ENCODE assay signal across 14 mouse cellular contexts in genomic region chr4:107651021-107651496, GRCm38 (mm10). TPM values are rescaled to one million over a fixed set of nuclear protein-coding genes. Genes with fewer than 3 reads are reported as not detected.
DNase-seq lines count a peak whose midpoint lies in the region; ATAC-seq and TF ChIP-seq lines count a peak whose summit lies in the region.
"Had no signal": no experiment of that assay in that cellular context is flagged by ENCODE, and none has a peak within 500 bp of the region (broad histone marks: within the 10 kb centered on the region; RNA-seq: fewer than 3 reads in every experiment).

No protein-coding gene starts in this region.

- no peak overlapping the region for H3K27ac ChIP-seq in forebrain, embryonic 11.5 days (ENCODE audit: low read depth, low read length)
- H3K27ac ChIP-seq in forebrain, embryonic 16.5 days (ENCODE audit: low read length), result no peak overlapping the region
- no peak overlapping the region for H3K27ac ChIP-seq in ES-E14 (ENCODE audit: insufficient read depth, low read depth, low read length, poor library complexity, severe bottlenecking)
- H3K27ac ChIP-seq in hindbrain, embryonic 10.5 days, result peak overlapping the region; percentile 19
- H3K27ac ChIP-seq in midbrain, postnatal 0 days (ENCODE audit: low read depth, low read length), result no peak overlapping the region
- no peak overlapping the region for H3K27ac ChIP-seq in heart, embryonic 11.5 days (ENCODE audit: low read depth, low read length)
- H3K27ac ChIP-seq: embryonic facial prominence, embryonic 12.5 days; liver, embryonic 12.5 days; macrophage had no signal

- H3K27me3 ChIP-seq in forebrain, embryonic 11.5 days (ENCODE audit: control insufficient read depth, insufficient read depth, low read length), result no peaks in the 10 kb centered on the region; the same call in 1 of the 2 replicates
- H3K27me3 ChIP-seq in forebrain, embryonic 16.5 days (replicated peaks; ENCODE audit: control insufficient read depth, insufficient read depth, low read length), result no peaks in the 10 kb centered on the region
- peaks cover 23% of the 10 kb centered on the region; the same call in 1 of the 2 replicates for H3K27me3 ChIP-seq in hindbrain, embryonic 10.5 days (ENCODE audit: insufficient read depth, poor library complexity, severe bottlenecking)
- H3K27me3 ChIP-seq in midbrain, postnatal 0 days (ENCODE audit: insufficient read depth, low read length), result no peaks in the 10 kb centered on the region; the same call in 1 of the 2 replicates
- no peaks in the 10 kb centered on the region for H3K27me3 ChIP-seq in heart, embryonic 11.5 days (ENCODE audit: control insufficient read depth, insufficient read depth, low read length)

- in situ Hi-C loops in ES-E14 (cut with MboI; ENCODE audit: low sequenced_read_pairs in 2 of 2, unreplicated experiment in 2 of 2), result no loop called here

- ATAC-seq in forebrain, embryonic 11.5 days (replicated peaks; ENCODE audit: low FRiP score), result 0 out of 2 replicates have a peak, but pooled peaks have one; percentile 36
- no peak for ATAC-seq in forebrain, embryonic 16.5 days
- ATAC-seq in midbrain, postnatal 0 days (ENCODE audit: low FRiP score), result no peak
- ATAC-seq in heart, embryonic 11.5 days (replicated peaks; ENCODE audit: insufficient number of reproducible peaks, low FRiP score, low TSS enrichment), result no peak
- no peak for ATAC-seq in granulocyte monocyte progenitor cell, adult 5-6 weeks (replicated peaks; ENCODE audit: poor library complexity, severe bottlenecking)
- ATAC-seq: liver, embryonic 12.5 days had no signal

- peak; percentile 62 for DNase-seq in forebrain, embryonic 11.5 days (ENCODE audit: low spot score)
- peak; percentile 21 for DNase-seq in ES-E14 (ENCODE audit: low read depth, low spot score)
- DNase-seq in hindbrain, embryonic 10.5 days (ENCODE audit: low spot score), result no peak
- DNase-seq in midbrain, postnatal 0 days (ENCODE audit: low spot score), result peak; percentile 51
- DNase-seq in right cerebral cortex, postnatal 36 days (ENCODE audit: low spot score in 2 of 2), result no peak
- DNase-seq: gastrocnemius, postnatal 36 days; heart, postnatal 4 days had no signal

- 43% methylated on average over 12 of the region's 12 CpGs for WGBS in forebrain, embryonic 11.5 days
- WGBS in forebrain, embryonic 16.5 days, result 26% methylated on average over 12 of the region's 12 CpGs
- WGBS in hindbrain, embryonic 10.5 days, result 30% methylated on average over 12 of the region's 12 CpGs
- WGBS in midbrain, postnatal 0 days, result 17% methylated on average over 12 of the region's 12 CpGs
- 42% methylated on average over 12 of the region's 12 CpGs for WGBS in heart, embryonic 11.5 days (ENCODE audit: insufficient replicate concordance)

- H3K4me2 ChIP-seq in forebrain, embryonic 11.5 days (ENCODE audit: low read depth, low read length, severe bottlenecking), result no peak overlapping the region
- no peak overlapping the region for H3K4me2 ChIP-seq in forebrain, embryonic 16.5 days (ENCODE audit: low read length)
- no peak overlapping the region for H3K4me2 ChIP-seq in midbrain, postnatal 0 days (ENCODE audit: low read depth, low read length, poor library complexity, severe bottlenecking)
- no peak overlapping the region for H3K4me2 ChIP-seq in heart, embryonic 11.5 days
- H3K4me2 ChIP-seq: embryonic facial prominence, embryonic 12.5 days; liver, embryonic 12.5 days had no signal

- H3K4me3 ChIP-seq in forebrain, embryonic 11.5 days (ENCODE audit: low read depth, low read length), result no peak overlapping the region
- H3K4me3 ChIP-seq in forebrain, embryonic 16.5 days (replicated peaks; ENCODE audit: low read length), result no peak overlapping the region
- no peak overlapping the region for H3K4me3 ChIP-seq in ES-E14 (ENCODE audit: insufficient read depth in 1 of 2, low read depth in 1 of 2, low read length in 2 of 2, poor library complexity in 1 of 2, severe bottlenecking in 1 of 2)
- no peak overlapping the region for H3K4me3 ChIP-seq in hindbrain, embryonic 10.5 days
- no peak overlapping the region for H3K4me3 ChIP-seq in midbrain, postnatal 0 days (ENCODE audit: low read depth, low read length)
- H3K4me3 ChIP-seq in heart, embryonic 11.5 days (ENCODE audit: low read depth, low read length), result no peak overlapping the region
- H3K4me3 ChIP-seq: embryonic facial prominence, embryonic 12.5 days; liver, embryonic 12.5 days had no signal

- peaks cover 3% of the 10 kb centered on the region; the same call in 1 of the 2 replicates for H3K4me1 ChIP-seq in forebrain, embryonic 11.5 days (replicated peaks; ENCODE audit: control insufficient read depth, insufficient read depth, low read length)
- peaks cover 9% of the 10 kb centered on the region for H3K4me1 ChIP-seq in forebrain, embryonic 16.5 days (replicated peaks; ENCODE audit: control insufficient read depth, insufficient read depth, low read length)
- H3K4me1 ChIP-seq in ES-E14 (ENCODE audit: control insufficient read depth in 2 of 2, insufficient read depth in 2 of 2, low read length in 2 of 2, poor library complexity in 1 of 2), result peaks cover 0 to 7% of the 10 kb centered on the region in 2 experiments; a peak in 1 of 4 replicates
- H3K4me1 ChIP-seq in hindbrain, embryonic 10.5 days (replicated peaks), result peaks cover 34% of the 10 kb centered on the region
- no peaks in the 10 kb centered on the region; the same call in 1 of the 2 replicates for H3K4me1 ChIP-seq in midbrain, postnatal 0 days (ENCODE audit: insufficient read depth, low read length)
- H3K4me1 ChIP-seq in heart, embryonic 11.5 days (ENCODE audit: control insufficient read depth, insufficient read depth, low read length), result peaks cover 8% of the 10 kb centered on the region

- no peak overlapping the region for H3K9ac ChIP-seq in forebrain, embryonic 11.5 days (ENCODE audit: low read length)
- no peak overlapping the region for H3K9ac ChIP-seq in forebrain, embryonic 16.5 days (replicated peaks; ENCODE audit: low read depth, low read length)
- no peak overlapping the region for H3K9ac ChIP-seq in ES-E14 (ENCODE audit: insufficient read depth, low read depth, low read length, poor library complexity, severe bottlenecking)
- no peak overlapping the region for H3K9ac ChIP-seq in midbrain, postnatal 0 days (replicated peaks; ENCODE audit: low read length, poor library complexity, severe bottlenecking)
- no peak overlapping the region for H3K9ac ChIP-seq in heart, embryonic 11.5 days (ENCODE audit: low read depth, low read length)
- H3K9ac ChIP-seq: embryonic facial prominence, embryonic 12.5 days; liver, embryonic 12.5 days had no signal

- no peaks in the 10 kb centered on the region for H3K36me3 ChIP-seq in forebrain, embryonic 11.5 days (ENCODE audit: control insufficient read depth, insufficient read depth, low read length)
- H3K36me3 ChIP-seq in forebrain, embryonic 16.5 days (ENCODE audit: control insufficient read depth, insufficient read depth), result no peaks in the 10 kb centered on the region
- H3K36me3 ChIP-seq in ES-E14 (ENCODE audit: control insufficient read depth, insufficient read depth, low read length, poor library complexity, severe bottlenecking), result no peaks in the 10 kb centered on the region
- H3K36me3 ChIP-seq in hindbrain, embryonic 10.5 days, result no peaks in the 10 kb centered on the region
- H3K36me3 ChIP-seq in midbrain, postnatal 0 days (ENCODE audit: insufficient read depth, low read length), result no peaks in the 10 kb centered on the region
- H3K36me3 ChIP-seq in heart, embryonic 11.5 days (ENCODE audit: control insufficient read depth, insufficient read depth, low read length), result no peaks in the 10 kb centered on the region
- H3K36me3 ChIP-seq: embryonic facial prominence, embryonic 12.5 days; liver, embryonic 12.5 days had no signal

- TF ChIP-seq CTCF in midbrain, postnatal 0 days (IDR thresholded peaks at IDR 0.05), result no peak

- no peaks in the 10 kb centered on the region for H3K9me3 ChIP-seq in forebrain, embryonic 11.5 days (ENCODE audit: control insufficient read depth, low read length)
- no peaks in the 10 kb centered on the region for H3K9me3 ChIP-seq in forebrain, embryonic 16.5 days (ENCODE audit: control insufficient read depth, low read length)
- no peaks in the 10 kb centered on the region for H3K9me3 ChIP-seq in ES-E14 (ENCODE audit: control insufficient read depth, insufficient read depth, low read depth, low read length)
- no peaks in the 10 kb centered on the region for H3K9me3 ChIP-seq in hindbrain, embryonic 10.5 days
- no peaks in the 10 kb centered on the region for H3K9me3 ChIP-seq in midbrain, postnatal 0 days (ENCODE audit: low read length)
- no peaks in the 10 kb centered on the region for H3K9me3 ChIP-seq in heart, embryonic 11.5 days (replicated peaks; ENCODE audit: control insufficient read depth, low read length)
- H3K9me3 ChIP-seq: embryonic facial prominence, embryonic 12.5 days; liver, embryonic 12.5 days had no signal

TF ChIP-seq in ES-E14, 5 proteins besides CTCF, POLR2A, EP300 and RAD21:
- TF ChIP-seq HCFC1 (IDR thresholded peaks at IDR 0.05; ENCODE audit: borderline replicate concordance, insufficient read depth, low read length) (no peak), ZNF384 (IDR thresholded peaks at IDR 0.05; ENCODE audit: low read depth, low read length) (no peak), ZC3H11A (IDR thresholded peaks at IDR 0.05; ENCODE audit: borderline replicate concordance, low read depth, low read length) (no peak), MAFK (IDR thresholded peaks at IDR 0.05; ENCODE audit: insufficient read depth, low read depth, low read length) (no peak), CHD2 (IDR thresholded peaks at IDR 0.05; ENCODE audit: low read depth, low read length) (no peak)

RNA-seq across cellular contexts. Expression of gene Dmrtb1, which starts 33.0 kb away (rescaled TPM):
- 6.0 and 7.4 TPM in 2 replicates for polyA plus RNA-seq in forebrain, embryonic 11.5 days (2014; fragmentation: Nextera tagmentation; extraction: Ambion mirVana)
- 8.2 and 18.0 TPM in 2 replicates for polyA plus RNA-seq in forebrain, embryonic 16.5 days (2015; fragmentation: Nextera tagmentation; extraction: Ambion mirVana)
- 1.7 and 2.2 TPM in 2 replicates for total RNA-seq in ES-E14 (2012; rRNA removed)
- 8.2 and 23.2 TPM in 2 replicates for polyA plus RNA-seq in hindbrain, embryonic 10.5 days (2016; fragmentation: Nextera tagmentation; extraction: Ambion mirVana)
- 13.1 and 27.1 TPM in 2 replicates for total RNA-seq in midbrain, postnatal 0 days (2014; rRNA removed)
- 36.8 and 37.2 TPM in 2 replicates for polyA plus RNA-seq in midbrain, postnatal 0 days (2015; fragmentation: Nextera tagmentation; extraction: Ambion mirVana)
- not detected in 2 replicates for polyA plus RNA-seq in heart, embryonic 11.5 days (2014; fragmentation: Nextera tagmentation; extraction: Ambion mirVana)
- 1.7 TPM in 1 of 2 replicates, not detected in the other for total RNA-seq in granulocyte monocyte progenitor cell, adult 5-6 weeks (2014; fragmentation: Nextera tagmentation)
- 0.46 TPM in 1 of 2 replicates, not detected in the other for total RNA-seq in granulocyte monocyte progenitor cell, adult 5-6 weeks (2017)
- total RNA-seq: gastrocnemius, postnatal 36 days; heart, postnatal 4 days had no signal
- polyA plus RNA-seq: liver, embryonic 12.5 days; macrophage; stomach, embryonic 16.5 days had no signal

Comparison
In these comparisons a context has a peak if more than half of its experiments do, and no peak if none do; other contexts are left out.
1. DNase-seq: peak in forebrain, embryonic 11.5 days (single experiment), ES-E14 (single experiment) and midbrain, postnatal 0 days (single experiment); none in hindbrain, embryonic 10.5 days (single experiment) and right cerebral cortex, postnatal 36 days (0 of 2).